Mouse (Mus musculus) embryo, embryonic 11 days (tissue): Measurements from ENCODE around the gene Nlrp10.
A peak's percentile ranks its signal among the peaks of the same experiment; 100 is the strongest.

Experiments used
- DNase-seq: peaks from one replicate; pipeline ENCODE4 v3.0.0-alpha.2; 2015

Nlrp10 gene

GRCm38 (mm10) chr7:108929726-108930393, at the start of gene Nlrp10:
Gene Nlrp10, minus strand, starts transcription at chr7:108930178.
- no peak for DNase-seq

GRCm38 (mm10) chr7:108972273-108972672, 42.3 kb upstream of the Nlrp10 start:
- DNase-seq: peak; percentile 65

- DNase-seq: no peak
These were observed 38.2 kb upstream of the Nlrp10 start for GRCm38 (mm10) chr7:108968201-108968600.

GRCm38 (mm10) chr7:108966742-108967362, 36.9 kb upstream of the Nlrp10 start:
- peak; percentile 72 for DNase-seq

- no peak for DNase-seq
These were observed 36.0 kb upstream of the Nlrp10 start for GRCm38 (mm10) chr7:108965968-108966367.

- no peak for DNase-seq
These were observed 27.8 kb upstream of the Nlrp10 start for GRCm38 (mm10) chr7:108957734-108958133.

- DNase-seq: peak; percentile 62
These were observed 24.2 kb upstream of the Nlrp10 start for GRCm38 (mm10) chr7:108954185-108954584.

GRCm38 (mm10) chr7:108952801-108953200, 22.8 kb upstream of the Nlrp10 start:
- no peak for DNase-seq

- peak; percentile 39 for DNase-seq
These were observed 20.9 kb upstream of the Nlrp10 start for GRCm38 (mm10) chr7:108950762-108951331.

- peak; percentile 86 for DNase-seq
These were observed 20.4 kb upstream of the Nlrp10 start, which contains the start of gene Tub for GRCm38 (mm10) chr7:108950312-108950761. Gene Tub, plus strand, starts transcription at chr7:108950338.

- no peak for DNase-seq
These were observed 19.3 kb upstream of the Nlrp10 start for GRCm38 (mm10) chr7:108949301-108949700.

- DNase-seq: no peak
These were observed 18.6 kb upstream of the Nlrp10 start for GRCm38 (mm10) chr7:108948611-108949010.

GRCm38 (mm10) chr7:108944002-108944401, 14.0 kb upstream of the Nlrp10 start:
- DNase-seq: peak; percentile 65

- DNase-seq: no peak
These were observed 11.5 kb upstream of the Nlrp10 start for GRCm38 (mm10) chr7:108941466-108941865.

- no peak for DNase-seq
These were observed 6.6 kb upstream of the Nlrp10 start for GRCm38 (mm10) chr7:108936591-108936990.

GRCm38 (mm10) chr7:108935411-108935810, 5.4 kb upstream of the Nlrp10 start:
- no peak for DNase-seq

GRCm38 (mm10) chr7:108934836-108935235, 4.9 kb upstream of the Nlrp10 start:
- DNase-seq: no peak

- peak; percentile 94 for DNase-seq
These were observed 4.1 kb upstream of the Nlrp10 start, which contains the start of gene Eif3f for GRCm38 (mm10) chr7:108933794-108934731. Gene Eif3f, plus strand, starts transcription at chr7:108934417.

GRCm38 (mm10) chr7:108928280-108929188, 1.4 kb downstream of the Nlrp10 start:
- DNase-seq: no peak

- no peak for DNase-seq
These were observed 2.9 kb downstream of the Nlrp10 start for GRCm38 (mm10) chr7:108927043-108927442.

GRCm38 (mm10) chr7:108903969-108904368, 26.0 kb downstream of the Nlrp10 start:
- DNase-seq: no peak

- DNase-seq: no peak
These were observed 35.7 kb downstream of the Nlrp10 start, which contains the start of gene Olfr519 for GRCm38 (mm10) chr7:108894320-108894719. Gene Olfr519, minus strand, starts transcription at chr7:108894420.
